Mouse (Mus musculus): ENCODE data around the gene Loxl1.

DNA sequence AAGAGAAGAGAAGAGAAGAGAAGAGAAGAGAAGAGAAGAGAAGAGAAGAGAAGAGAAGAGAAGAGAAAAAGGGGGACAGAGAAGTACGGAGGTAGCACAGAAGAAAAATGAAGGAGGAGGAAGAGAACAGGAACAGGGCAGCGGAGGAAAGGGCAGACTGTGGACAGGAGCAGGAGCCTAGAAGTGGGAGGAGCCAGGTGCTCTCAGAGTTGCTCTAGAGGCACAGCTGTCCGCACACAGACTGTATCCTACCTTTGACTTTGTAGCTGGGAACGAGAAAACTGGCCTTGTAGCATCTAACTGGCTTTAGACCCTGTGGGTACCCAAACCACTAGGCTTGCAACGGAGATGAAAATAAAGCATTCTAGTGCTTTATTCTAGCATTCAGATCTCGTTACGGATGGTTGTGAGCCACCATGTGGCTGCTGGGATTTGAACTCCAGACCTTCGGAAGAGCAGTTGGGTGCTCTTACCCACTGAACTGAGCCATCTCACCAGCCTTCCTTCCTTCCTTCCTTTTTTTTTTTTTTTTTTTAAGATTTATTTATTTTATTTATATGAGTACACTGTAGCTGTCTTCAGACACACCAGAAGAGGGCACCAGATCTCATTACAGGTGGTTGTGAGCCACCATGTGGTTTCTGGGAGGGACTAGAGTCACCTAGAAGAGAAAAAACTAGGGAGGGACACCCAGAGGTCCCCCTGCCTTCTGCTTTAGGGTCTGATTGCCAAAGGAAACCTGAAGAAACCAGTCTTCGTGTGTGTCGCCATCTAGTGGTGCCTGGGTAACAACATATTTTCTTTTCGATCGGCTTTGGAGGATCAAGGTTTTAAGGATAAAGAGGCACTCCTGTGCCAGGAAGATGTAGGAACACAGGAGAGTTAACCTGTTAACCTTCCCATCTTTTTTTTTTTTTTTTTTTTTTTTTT, 44.3 kb downstream of the Loxl1 start:
- peak; percentile 78 for TF ChIP-seq CTCF (IDR thresholded peaks at IDR 0.05)
- no peak for TF ChIP-seq POLR2A (IDR thresholded peaks at IDR 0.05; ENCODE audit: insufficient read depth, low read depth, low read length)

Measured in heart, adult 2 months (tissue).